Mouse (Mus musculus) testis, adult 2 months (tissue): ENCODE measurements around the gene Bbs12.

Source experiments
- CTCF ChIP-seq: fragments of 200-500 bp; IDR thresholded peaks from 2 replicates; pipeline ENCODE4 v1.5.1; 2012; ENCODE audit warnings: low read depth, mild to moderate bottlenecking, inconsistent platforms, low read length, moderate library complexity; ENCODE audit not compliant: control insufficient read depth, insufficient read depth, insufficient replicate concordance
- POLR2A ChIP-seq: fragments of 200-500 bp; IDR thresholded peaks from 2 replicates; pipeline ENCODE4 v1.6.1; 2012; ENCODE audit warnings: low read depth, mild to moderate bottlenecking, inconsistent platforms, low read length, moderate library complexity; ENCODE audit not compliant: control insufficient read depth

- TF ChIP-seq CTCF (no peak), POLR2A (no peak)
These were observed 16.1 kb downstream of the Bbs12 start for GRCm38 (mm10) chr3:37328489-37328888.
